Mouse (Mus musculus) E14TG2a.4 (cell line): ENCODE data around the gene Npepl1.

Source experiments
- H3K27me3 ChIP-seq: 2 replicates; pipeline ENCODE4 v1.6.1; 2014; ENCODE audit warnings: low read length, control low read depth; ENCODE audit not compliant: insufficient read depth
- H3K36me3 ChIP-seq: 2 replicates; pipeline ENCODE4 v1.6.1; 2014; ENCODE audit warnings: low read length, control low read depth; ENCODE audit not compliant: insufficient read depth
- H3K4me1 ChIP-seq: replicated peaks from 2 replicates; pipeline ENCODE4 v1.6.1; 2014; ENCODE audit warnings: low read depth, low read length, control low read depth
- H3K4me3 ChIP-seq: replicated peaks from 2 replicates; pipeline ENCODE4 v1.5.1; 2014; ENCODE audit warnings: mild to moderate bottlenecking, low read length
- H3K9me3 ChIP-seq: 2 replicates; pipeline ENCODE4 v1.6.1; 2014; ENCODE audit warnings: low read length, control low read depth
- CTCF ChIP-seq: conservative IDR thresholded peaks from 2 replicates; pipeline ENCODE4 v1.5.1; 2014; ENCODE audit warnings: low read length
- NANOG ChIP-seq: IDR thresholded peaks from 2 replicates; pipeline ENCODE4 v1.6.1; 2014; ENCODE audit warnings: borderline replicate concordance, low read length, mixed read lengths
- POU5F1 ChIP-seq: IDR thresholded peaks from 2 replicates; pipeline ENCODE4 v1.6.1; 2014; ENCODE audit warnings: low read length, borderline replicate concordance

Npepl1 gene

GRCm38 (mm10) chr2:174095086-174095485, 15.1 kb upstream of the Npepl1 start:
- peaks cover 32% of the 10 kb centered on the region for H3K4me1 ChIP-seq
- no peak overlapping the region for H3K4me3 ChIP-seq
- H3K9me3 ChIP-seq, result no peaks in the 10 kb centered on the region
- no peaks in the 10 kb centered on the region for H3K27me3 ChIP-seq
- TF ChIP-seq POU5F1 (no peak), NANOG (no peak), CTCF (no peak)
- H3K36me3 ChIP-seq, result peaks cover 91% of the 10 kb centered on the region

- Histone ChIP-seq H3K9me3 (no peaks in the 10 kb centered on the region), H3K4me3 (no peak overlapping the region), H3K4me1 (peaks cover 17% of the 10 kb centered on the region), H3K27me3 (0 out of 2 replicates have a peak, but pooled peaks cover 3% of the 10 kb centered on the region), H3K36me3 (peaks cover 19% of the 10 kb centered on the region)
- no peak for TF ChIP-seq NANOG
- no peak for TF ChIP-seq CTCF
Observed at GRCm38 (mm10) chr2:174102399-174102798, 7.8 kb upstream of the Npepl1 start.

- no peak overlapping the region for H3K4me3 ChIP-seq
- TF ChIP-seq NANOG (no peak), POU5F1 (no peak)
- H3K36me3 ChIP-seq, result peaks cover 8% of the 10 kb centered on the region
- peaks cover 22% of the 10 kb centered on the region for H3K4me1 ChIP-seq
- 0 out of 2 replicates have a peak, but pooled peaks cover 3% of the 10 kb centered on the region for H3K27me3 ChIP-seq
- H3K9me3 ChIP-seq, result no peaks in the 10 kb centered on the region
Observed at GRCm38 (mm10) chr2:174103527-174103926, 6.6 kb upstream of the Npepl1 start.

GRCm38 (mm10) chr2:174107375-174107774, 2.8 kb upstream of the Npepl1 start:
- Histone ChIP-seq H3K9me3 (no peaks in the 10 kb centered on the region), H3K27me3 (peaks cover 24% of the 10 kb centered on the region), H3K36me3 (no peaks in the 10 kb centered on the region), H3K4me1 (peaks cover 24% of the 10 kb centered on the region), H3K4me3 (no peak overlapping the region)
- TF ChIP-seq NANOG (no peak), CTCF (no peak), POU5F1 (no peak)

- H3K27me3 ChIP-seq, result peaks cover 48% of the 10 kb centered on the region
- H3K4me3 ChIP-seq, result peak overlapping the region; percentile 80
- peaks cover 15% of the 10 kb centered on the region for H3K36me3 ChIP-seq
- H3K4me1 ChIP-seq, result peaks cover 24% of the 10 kb centered on the region
- H3K9me3 ChIP-seq, result no peaks in the 10 kb centered on the region
- TF ChIP-seq CTCF, result no peak
- TF ChIP-seq NANOG, result no peak
- TF ChIP-seq POU5F1, result no peak
Observed at GRCm38 (mm10) chr2:174110783-174111549, 817 bp downstream of the Npepl1 start.

GRCm38 (mm10) chr2:174112931-174113330, 2.8 kb downstream of the Npepl1 start:
- TF ChIP-seq CTCF (no peak), NANOG (no peak), POU5F1 (no peak)
- H3K4me1 ChIP-seq, result peaks cover 24% of the 10 kb centered on the region
- H3K9me3 ChIP-seq, result no peaks in the 10 kb centered on the region
- peaks cover 15% of the 10 kb centered on the region for H3K36me3 ChIP-seq
- no peak overlapping the region for H3K4me3 ChIP-seq
- peaks cover 49% of the 10 kb centered on the region for H3K27me3 ChIP-seq

GRCm38 (mm10) chr2:174114148-174114864, 4.2 kb downstream of the Npepl1 start:
- Histone ChIP-seq H3K9me3 (no peaks in the 10 kb centered on the region), H3K36me3 (peaks cover 16% of the 10 kb centered on the region), H3K4me3 (no peak overlapping the region), H3K27me3 (peaks cover 60% of the 10 kb centered on the region), H3K4me1 (peaks cover 22% of the 10 kb centered on the region)
- TF ChIP-seq POU5F1 (no peak), NANOG (no peak)

GRCm38 (mm10) chr2:174116929-174117328, 6.8 kb downstream of the Npepl1 start:
- Histone ChIP-seq H3K4me1 (peaks cover 32% of the 10 kb centered on the region), H3K36me3 (peaks cover 33% of the 10 kb centered on the region), H3K27me3 (peaks cover 65% of the 10 kb centered on the region), H3K9me3 (no peaks in the 10 kb centered on the region), H3K4me3 (peak overlapping the region; percentile 23; the same call in 1 of the 2 replicates)
- TF ChIP-seq POU5F1 (no peak), NANOG (no peak)
